Mouse (Mus musculus): ENCODE data around the gene Ehbp1l1. TPM values are rescaled to one million over a fixed set of nuclear protein-coding genes. Genes with fewer than 3 reads are reported as not detected.

Ehbp1l1 gene
- polyA plus RNA-seq, 1 experiment from 2014 or later, result 9.7 TPM

DNA sequence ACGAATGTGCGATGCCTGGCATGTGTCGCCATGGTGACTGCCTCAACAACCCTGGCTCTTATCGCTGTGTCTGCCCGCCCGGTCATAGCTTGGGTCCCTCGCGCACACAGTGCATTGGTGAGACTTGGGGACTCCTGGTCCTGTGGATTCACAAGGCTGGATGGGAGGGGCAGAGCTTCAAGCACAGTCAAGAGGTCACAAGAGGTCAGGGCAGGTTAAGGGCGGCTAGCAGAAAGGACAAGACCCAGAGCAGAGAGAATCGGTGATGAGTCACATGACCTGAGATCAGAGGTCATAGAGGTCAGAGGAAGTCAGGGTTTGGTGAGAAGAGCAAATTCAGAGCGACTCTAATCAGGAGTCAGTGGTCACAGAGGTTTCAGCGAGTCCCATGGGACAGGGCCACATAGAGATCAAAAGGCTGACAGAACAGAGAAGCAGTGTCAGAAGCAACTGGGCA lies 20.8 kb upstream of the Ehbp1l1 start:
- Histone ChIP-seq H3K4me1 (replicated peaks) (peaks cover 59% of the 10 kb centered on the region), H3K27ac (peak overlapping the region; percentile 62; the same call in 1 of the 2 replicates), H3K36me3 (no peaks in the 10 kb centered on the region), H3K9me3 (no peaks in the 10 kb centered on the region), H3K4me3 (peak overlapping the region; percentile 50; the same call in 1 of the 2 replicates), H3K27me3 (ENCODE audit: insufficient read depth, poor library complexity, severe bottlenecking) (peaks cover 100% of the 10 kb centered on the region)
- peak; percentile 42 for DNase-seq (ENCODE audit: low spot score)
- WGBS, result 16% methylated on average over 12 of the region's 12 CpGs

DNA sequence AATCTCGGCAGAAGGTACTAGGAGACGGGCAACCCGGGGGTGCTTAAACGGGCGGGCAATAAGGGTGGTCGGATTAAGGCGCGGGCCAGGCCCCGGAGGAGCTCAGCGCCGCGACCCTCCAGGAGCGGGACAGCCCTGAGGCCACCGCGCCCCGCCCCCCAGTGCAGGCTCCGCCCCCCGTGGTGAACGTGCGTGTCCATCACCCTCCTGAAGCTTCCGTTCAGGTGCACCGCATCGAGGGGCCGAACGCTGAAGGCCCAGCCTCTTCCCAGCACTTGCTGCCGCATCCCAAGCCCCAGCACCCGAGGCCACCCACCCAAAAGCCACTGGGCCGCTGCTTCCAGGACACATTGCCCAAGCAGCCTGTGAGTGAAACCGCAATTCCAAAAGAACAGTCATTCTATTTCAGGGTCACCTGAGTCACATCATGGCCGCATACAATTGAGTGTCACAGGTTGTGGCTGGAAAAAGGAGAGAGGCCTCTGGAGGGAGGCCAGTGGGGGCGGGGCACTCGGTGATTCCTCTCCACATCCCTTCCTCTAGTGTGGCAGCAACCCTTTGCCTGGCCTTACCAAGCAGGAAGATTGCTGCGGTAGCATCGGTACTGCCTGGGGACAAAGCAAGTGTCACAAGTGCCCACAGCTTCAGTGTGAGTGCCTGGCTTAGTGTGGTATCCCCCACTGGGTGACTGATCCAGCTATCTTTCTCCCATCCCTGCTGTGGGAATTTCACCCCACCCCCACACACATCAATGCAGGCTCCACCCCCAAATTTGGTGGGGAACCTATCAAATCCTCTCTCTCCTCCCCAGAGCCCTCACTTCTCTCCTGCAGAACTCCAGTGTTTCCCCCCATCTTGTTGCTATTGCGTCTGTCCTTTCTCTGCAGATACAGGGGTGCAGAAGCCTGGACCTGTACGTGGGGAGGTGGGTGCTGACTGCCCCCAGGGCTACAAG lies 19.9 kb upstream of the Ehbp1l1 start:
- Histone ChIP-seq H3K27me3 (ENCODE audit: insufficient read depth, poor library complexity, severe bottlenecking) (peaks cover 99% of the 10 kb centered on the region), H3K4me1 (replicated peaks) (peaks cover 59% of the 10 kb centered on the region), H3K9me3 (no peaks in the 10 kb centered on the region), H3K36me3 (no peaks in the 10 kb centered on the region), H3K4me3 (peak overlapping the region; percentile 50), H3K27ac (peak overlapping the region; percentile 62)
- WGBS, result 3% methylated on average over 36 of the region's 36 CpGs
- peak; percentile 29 for DNase-seq (ENCODE audit: low spot score)

DNA sequence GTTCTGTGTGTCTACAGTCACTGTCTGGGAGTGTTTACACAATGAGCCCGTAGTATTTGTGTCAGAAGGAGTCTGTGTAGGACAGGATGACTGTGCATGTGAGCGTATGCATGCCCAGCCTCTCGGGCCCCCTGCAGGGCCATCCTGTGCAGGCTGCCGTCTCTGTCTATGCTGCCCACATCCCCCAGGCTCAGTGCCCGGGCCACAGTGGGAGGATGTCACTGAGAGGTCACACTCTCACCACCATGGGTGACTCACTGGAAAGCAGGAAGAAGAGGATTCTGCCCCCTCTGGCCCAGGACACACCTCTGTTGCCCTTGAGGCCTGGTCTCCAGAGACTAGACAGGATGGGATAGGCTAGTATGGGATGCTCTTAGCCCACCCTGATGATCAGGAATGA lies 17.5 kb upstream of the Ehbp1l1 start:
- Histone ChIP-seq H3K27ac (no peak overlapping the region), H3K9me3 (no peaks in the 10 kb centered on the region), H3K4me1 (replicated peaks) (peaks cover 69% of the 10 kb centered on the region), H3K4me3 (peak overlapping the region; percentile 2; the same call in 1 of the 2 replicates), H3K36me3 (no peaks in the 10 kb centered on the region), H3K27me3 (ENCODE audit: insufficient read depth, poor library complexity, severe bottlenecking) (peaks cover 99% of the 10 kb centered on the region)
- no peak for DNase-seq (ENCODE audit: low spot score)
- 65% methylated on average over 5 of the region's 5 CpGs for WGBS

DNA sequence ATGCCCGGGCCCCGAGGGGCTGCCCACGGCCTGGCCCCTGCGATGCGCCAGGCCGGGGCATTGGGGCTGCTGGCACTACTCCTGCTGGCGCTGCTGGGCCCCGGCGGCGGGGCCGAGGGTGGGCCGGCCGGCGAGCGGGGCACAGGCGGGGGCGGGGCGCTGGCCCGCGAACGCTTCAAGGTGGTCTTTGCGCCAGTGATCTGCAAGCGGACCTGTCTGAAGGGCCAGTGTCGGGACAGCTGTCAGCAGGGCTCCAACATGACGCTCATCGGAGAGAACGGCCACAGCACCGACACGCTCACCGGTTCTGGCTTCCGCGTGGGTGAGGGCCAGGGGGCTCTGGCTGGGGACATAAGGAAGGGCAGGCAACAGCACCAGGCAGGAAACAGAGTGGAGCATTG lies 16.1 kb upstream of the Ehbp1l1 start:
- peaks cover 65% of the 10 kb centered on the region for H3K4me1 ChIP-seq (replicated peaks)
- peak; percentile 60 for DNase-seq (ENCODE audit: low spot score)
- H3K27ac ChIP-seq, result peak overlapping the region; percentile 87
- H3K36me3 ChIP-seq, result no peaks in the 10 kb centered on the region
- H3K9me3 ChIP-seq, result no peaks in the 10 kb centered on the region
- WGBS, result under 1% methylated on average over 32 of the region's 32 CpGs
- peaks cover 90% of the 10 kb centered on the region for H3K27me3 ChIP-seq (ENCODE audit: insufficient read depth, poor library complexity, severe bottlenecking)
- peak overlapping the region; percentile 75 for H3K4me3 ChIP-seq

DNA sequence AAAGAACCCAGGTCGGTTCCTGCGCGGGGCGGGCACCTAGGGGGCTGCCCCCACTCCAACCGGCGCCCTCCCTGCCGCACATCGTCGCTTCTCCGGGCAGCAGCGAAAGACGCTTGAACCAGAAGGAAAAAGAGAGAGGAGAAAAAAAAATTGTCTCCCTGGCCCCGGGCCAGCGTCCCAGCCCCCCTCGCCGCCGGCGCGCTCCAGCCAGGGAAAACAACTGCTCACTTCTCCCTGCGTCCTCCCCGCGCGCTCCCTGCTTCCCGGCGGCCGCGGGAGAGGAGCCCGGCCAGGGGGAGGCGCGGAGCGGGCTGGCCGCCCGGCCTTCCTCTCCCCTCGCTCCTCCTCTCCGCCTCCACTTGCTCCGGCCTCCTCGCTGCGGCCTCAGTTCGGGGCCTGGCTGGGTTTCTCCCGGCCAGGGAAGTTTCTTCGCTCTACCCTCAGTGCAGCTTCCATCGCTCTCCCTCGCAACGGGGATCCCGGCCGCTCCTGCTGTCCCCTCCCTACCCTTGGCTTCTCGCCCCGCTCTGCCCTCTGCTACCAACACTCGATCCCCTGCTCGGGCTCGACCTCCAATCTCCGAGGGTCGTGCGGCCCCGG lies 15.6 kb upstream of the Ehbp1l1 start:
- Histone ChIP-seq H3K4me1 (replicated peaks) (peaks cover 60% of the 10 kb centered on the region), H3K4me3 (peak overlapping the region; percentile 75), H3K27ac (peak overlapping the region; percentile 87), H3K36me3 (no peaks in the 10 kb centered on the region), H3K9me3 (no peaks in the 10 kb centered on the region), H3K27me3 (ENCODE audit: insufficient read depth, poor library complexity, severe bottlenecking) (peaks cover 89% of the 10 kb centered on the region)
- WGBS, result under 1% methylated on average over 55 of the region's 55 CpGs
- DNase-seq (ENCODE audit: low spot score), result no peak

DNA sequence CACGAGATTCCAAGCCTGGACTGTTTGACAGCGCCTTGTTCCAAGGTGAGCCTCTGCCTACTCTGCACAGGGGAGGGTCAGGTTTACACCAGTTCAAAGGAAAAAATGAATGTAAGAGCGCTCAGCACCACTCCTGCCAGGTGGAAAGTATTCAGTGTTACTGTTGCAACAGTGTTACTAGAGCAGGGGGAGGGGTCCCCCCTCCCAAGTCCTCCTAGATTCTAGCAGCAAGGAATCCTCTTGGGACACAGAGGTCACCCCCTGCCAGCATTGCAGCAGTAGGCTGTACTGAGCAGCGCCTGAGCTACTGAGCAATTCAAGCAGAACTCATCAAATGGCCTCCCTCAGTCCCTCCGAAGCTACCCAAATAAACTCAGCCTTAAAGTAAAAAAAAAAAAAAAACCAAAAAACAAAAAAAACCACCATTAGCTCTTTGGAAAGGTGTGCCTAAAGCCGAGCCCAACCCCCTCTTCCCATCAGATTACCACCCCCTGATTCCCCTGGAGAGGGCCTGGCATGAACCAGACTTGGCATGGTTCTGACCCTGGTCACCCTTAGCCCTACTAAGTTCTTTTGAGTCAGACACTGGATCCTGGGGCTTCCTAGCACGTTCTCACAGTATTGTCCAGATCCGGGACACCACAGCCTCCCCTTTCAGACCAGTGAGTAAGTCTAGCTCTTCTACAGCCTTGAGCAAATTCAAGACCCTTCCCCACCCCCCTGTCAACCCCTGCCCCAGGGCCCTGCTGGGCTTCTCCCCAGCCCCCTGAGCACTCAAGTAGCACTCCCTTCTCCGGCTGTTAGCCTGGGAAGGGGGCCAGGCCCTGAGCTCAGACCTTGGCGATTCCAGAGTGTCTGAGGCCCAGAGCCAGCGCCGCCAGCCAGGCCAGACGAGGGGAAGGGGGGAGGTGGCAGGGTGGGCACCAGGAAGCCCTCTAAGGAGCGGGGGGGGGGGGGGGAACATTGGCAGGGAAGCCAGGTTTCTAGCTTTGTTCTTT lies 14.5 kb upstream of the Ehbp1l1 start, which contains the start of gene Ltbp3:
Gene Ltbp3, plus strand, starts transcription at position 585 of the 998 bp plus-strand sequence.
- Histone ChIP-seq H3K27me3 (ENCODE audit: insufficient read depth, poor library complexity, severe bottlenecking) (peaks cover 86% of the 10 kb centered on the region), H3K27ac (peak within 1 kb of the TSS; percentile 87)
- DNase-seq (ENCODE audit: low spot score), result no peak

DNA sequence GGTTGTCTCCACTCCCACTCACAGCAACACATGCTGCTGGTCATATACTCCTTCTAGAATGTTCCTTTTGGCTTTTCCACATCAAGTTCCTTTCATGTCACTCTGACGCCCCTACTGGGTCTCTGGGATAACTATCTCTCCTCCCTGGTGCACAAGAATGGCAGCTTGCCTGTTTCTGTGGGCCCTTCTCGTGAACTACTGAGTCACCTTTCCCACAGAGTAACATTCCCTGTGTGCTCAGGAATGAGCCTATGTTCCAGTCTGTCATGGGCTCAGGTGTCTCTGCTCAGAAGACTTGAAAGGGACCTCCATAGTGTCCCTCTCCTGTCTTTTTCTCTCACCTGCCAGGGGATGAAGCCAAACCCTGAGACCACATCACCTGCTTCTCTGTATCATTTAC lies 13.3 kb upstream of the Ehbp1l1 start:
- DNase-seq (ENCODE audit: low spot score), result no peak
- 57% methylated on average over 2 of the region's 2 CpGs for WGBS
- H3K9me3 ChIP-seq, result no peaks in the 10 kb centered on the region
- H3K4me1 ChIP-seq (replicated peaks), result peaks cover 42% of the 10 kb centered on the region
- H3K4me3 ChIP-seq, result no peak overlapping the region
- peaks cover 76% of the 10 kb centered on the region for H3K27me3 ChIP-seq (ENCODE audit: insufficient read depth, poor library complexity, severe bottlenecking)
- no peak overlapping the region for H3K27ac ChIP-seq
- H3K36me3 ChIP-seq, result no peaks in the 10 kb centered on the region

More for the DNA sequence above, 14.5 kb upstream of the Ehbp1l1 start, which contains the start of gene Ltbp3:
- H3K36me3 ChIP-seq, result no peaks in the 10 kb centered on the region
- peak within 1 kb of the TSS; percentile 75 for H3K4me3 ChIP-seq
- 12% methylated on average over 14 of the region's 14 CpGs for WGBS
- no peaks in the 10 kb centered on the region for H3K9me3 ChIP-seq
- peaks cover 49% of the 10 kb centered on the region for H3K4me1 ChIP-seq (replicated peaks)

DNA sequence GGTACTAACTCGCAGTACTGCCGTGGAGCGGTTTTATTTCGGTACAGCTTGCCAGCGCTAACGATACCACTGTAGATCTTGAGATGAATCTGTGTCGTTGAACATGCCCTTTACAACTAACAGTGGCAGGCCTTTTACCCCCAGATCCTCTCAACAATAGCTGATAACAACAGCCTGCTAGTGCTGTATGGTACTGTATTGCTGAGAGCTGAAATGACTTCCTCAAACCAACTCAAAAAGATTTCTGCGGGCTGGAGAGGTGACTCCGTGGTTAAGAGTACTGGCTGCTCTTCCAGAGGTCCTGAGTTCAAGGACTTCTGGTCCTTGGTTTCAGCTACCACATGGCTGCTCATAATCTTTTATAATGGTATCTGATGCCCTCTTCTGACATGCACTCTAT lies 8.2 kb upstream of the Ehbp1l1 start:
- peaks cover 26% of the 10 kb centered on the region for H3K4me1 ChIP-seq (replicated peaks)
- no peak for DNase-seq (ENCODE audit: low spot score)
- no peak overlapping the region for H3K27ac ChIP-seq
- H3K4me3 ChIP-seq, result no peak overlapping the region
- WGBS, result 80% methylated on average over 9 of the region's 9 CpGs
- peaks cover 32% of the 10 kb centered on the region for H3K27me3 ChIP-seq (ENCODE audit: insufficient read depth, poor library complexity, severe bottlenecking)
- peaks cover 5% of the 10 kb centered on the region for H3K36me3 ChIP-seq
- H3K9me3 ChIP-seq, result no peaks in the 10 kb centered on the region

DNA sequence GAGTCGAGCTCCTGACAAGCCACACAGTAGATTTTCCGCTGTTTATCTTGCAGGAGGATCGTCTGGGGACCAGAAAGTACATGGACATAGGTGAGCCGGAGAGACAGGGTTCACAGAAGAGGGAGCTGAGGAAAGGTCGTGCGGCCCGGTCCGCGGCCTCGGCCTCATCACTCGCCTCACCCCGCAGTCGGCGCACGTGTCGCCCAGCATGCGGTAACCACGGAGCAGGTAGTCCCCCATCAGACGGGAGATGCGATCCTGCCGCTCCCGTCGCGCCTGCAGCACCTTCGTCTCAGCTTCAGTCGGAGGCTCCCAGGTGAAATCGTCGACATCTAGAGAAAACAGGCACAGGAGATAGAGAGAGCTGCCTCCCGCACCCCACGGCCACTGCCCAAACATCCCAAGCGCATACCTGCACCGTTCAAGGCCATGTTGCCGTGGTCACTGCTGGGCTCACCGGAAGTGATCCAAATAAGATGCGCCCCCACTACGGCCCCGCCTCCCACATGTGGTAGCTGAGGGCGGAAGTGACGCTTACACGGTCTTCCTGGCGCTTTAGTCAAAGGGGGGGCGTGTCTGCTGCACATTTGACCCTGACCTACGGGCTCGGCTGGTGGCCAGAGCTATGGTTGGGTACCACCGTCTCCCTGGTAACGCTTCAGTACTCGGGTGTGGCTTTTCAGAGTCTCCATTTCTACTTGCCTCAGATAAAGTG lies 5.3 kb upstream of the Ehbp1l1 start:
- Histone ChIP-seq H3K9me3 (no peaks in the 10 kb centered on the region), H3K27ac (peak overlapping the region; percentile 85), H3K4me3 (peak overlapping the region; percentile 96), H3K36me3 (peaks cover 14% of the 10 kb centered on the region), H3K4me1 (replicated peaks) (peaks cover 54% of the 10 kb centered on the region), H3K27me3 (ENCODE audit: insufficient read depth, poor library complexity, severe bottlenecking) (peaks cover 17% of the 10 kb centered on the region)
- WGBS, result 1% methylated on average over 47 of the region's 47 CpGs
- peak; percentile 96 for DNase-seq (ENCODE audit: low spot score)

DNA sequence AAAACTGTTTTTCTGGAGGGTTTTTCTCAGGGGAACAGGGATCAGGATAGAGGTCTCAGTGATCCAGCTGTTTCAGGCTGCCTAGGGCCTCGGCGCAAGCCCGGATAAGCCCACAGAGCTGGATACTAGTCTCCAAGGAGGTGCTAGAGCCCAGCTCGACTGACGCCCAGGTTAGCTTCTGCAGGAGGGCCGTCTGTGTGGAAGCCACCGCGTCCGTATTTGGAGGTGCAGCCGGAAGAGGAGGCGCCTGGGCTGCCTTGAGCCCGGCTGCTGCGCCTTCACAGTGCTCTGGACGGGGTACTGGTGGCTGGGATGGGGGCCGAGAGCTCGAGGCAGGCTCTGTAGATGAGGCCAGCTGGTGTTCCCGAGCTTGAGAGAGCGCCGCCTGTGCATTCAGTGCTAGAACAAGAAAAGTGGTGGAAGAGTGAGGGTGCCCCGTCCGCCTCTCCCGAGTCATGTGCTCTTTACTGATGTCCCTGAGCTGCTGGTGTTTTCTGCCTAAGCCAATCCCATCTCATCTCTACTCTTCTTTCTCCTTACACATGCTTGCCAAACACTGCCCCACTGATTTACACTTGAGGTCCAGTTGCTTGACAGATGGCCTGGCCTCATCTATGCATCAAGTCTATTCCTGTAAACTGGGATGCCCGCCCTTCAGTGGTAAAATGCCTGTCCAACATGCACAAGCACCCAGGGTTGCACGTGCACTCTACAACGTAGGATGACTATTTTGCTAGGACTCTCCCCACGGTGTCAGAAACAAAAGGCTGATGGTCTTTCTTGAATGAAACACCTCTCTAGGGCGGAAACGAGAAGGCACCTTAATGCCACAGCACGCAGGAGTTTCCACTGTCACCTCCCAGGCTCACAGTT lies 4.4 kb upstream of the Ehbp1l1 start:
- peaks cover 62% of the 10 kb centered on the region for H3K4me1 ChIP-seq (replicated peaks)
- peak overlapping the region; percentile 96 for H3K4me3 ChIP-seq
- peak overlapping the region; percentile 85 for H3K27ac ChIP-seq
- peaks cover 19% of the 10 kb centered on the region for H3K36me3 ChIP-seq
- H3K9me3 ChIP-seq, result no peaks in the 10 kb centered on the region
- H3K27me3 ChIP-seq (ENCODE audit: insufficient read depth, poor library complexity, severe bottlenecking), result peaks cover 14% of the 10 kb centered on the region
- 75% methylated on average over 29 of the region's 29 CpGs for WGBS
- no peak for DNase-seq (ENCODE audit: low spot score)

DNA sequence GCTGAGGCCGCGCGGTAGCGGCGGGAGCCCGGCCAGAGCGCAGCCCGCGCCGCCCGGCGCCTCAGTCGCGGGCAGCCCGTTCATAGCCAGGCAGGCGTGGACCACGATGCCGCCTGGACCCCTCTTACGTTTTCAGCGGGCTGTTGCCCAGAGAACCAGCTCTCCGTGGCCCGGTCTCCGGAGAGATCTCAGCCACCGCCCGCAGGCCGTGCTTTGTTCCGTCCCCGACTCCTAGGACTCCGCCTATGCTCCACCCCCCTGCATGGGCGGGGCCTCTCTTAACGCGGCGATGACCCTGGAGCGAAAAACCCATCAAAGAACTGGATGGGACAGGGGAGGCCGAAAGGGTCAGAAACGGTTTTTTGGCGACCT lies 3.3 kb upstream of the Ehbp1l1 start, which contains the start of gene Fam89b:
Gene Fam89b, minus strand, starts transcription at position 210 of the 372 bp plus-strand sequence.
- Histone ChIP-seq H3K27ac (peak within 1 kb of the TSS; percentile 99), H3K27me3 (ENCODE audit: insufficient read depth, poor library complexity, severe bottlenecking) (peaks cover 13% of the 10 kb centered on the region), H3K36me3 (peaks cover 31% of the 10 kb centered on the region), H3K4me1 (replicated peaks) (peaks cover 74% of the 10 kb centered on the region), H3K9me3 (no peaks in the 10 kb centered on the region), H3K4me3 (peak within 1 kb of the TSS; percentile 96)
- DNase-seq (ENCODE audit: low spot score), result peak; percentile 90
- WGBS, result under 1% methylated on average over 37 of the region's 37 CpGs
